Mouse (Mus musculus) cerebellum, adult 9-11 months (tissue): ENCODE data around the gene Ttc8.
A peak's percentile ranks its signal among the peaks of the same experiment; 100 is the strongest.
"Not testable (repeated sequence)": the region's sequence is repeated elsewhere in the genome, so short reads cannot be mapped to it uniquely, and the experiment has no call there.

Experiments
- DNase-seq: peaks from one replicate; pipeline ENCODE4 v3.0.0; 2022

Ttc8 gene

DNA sequence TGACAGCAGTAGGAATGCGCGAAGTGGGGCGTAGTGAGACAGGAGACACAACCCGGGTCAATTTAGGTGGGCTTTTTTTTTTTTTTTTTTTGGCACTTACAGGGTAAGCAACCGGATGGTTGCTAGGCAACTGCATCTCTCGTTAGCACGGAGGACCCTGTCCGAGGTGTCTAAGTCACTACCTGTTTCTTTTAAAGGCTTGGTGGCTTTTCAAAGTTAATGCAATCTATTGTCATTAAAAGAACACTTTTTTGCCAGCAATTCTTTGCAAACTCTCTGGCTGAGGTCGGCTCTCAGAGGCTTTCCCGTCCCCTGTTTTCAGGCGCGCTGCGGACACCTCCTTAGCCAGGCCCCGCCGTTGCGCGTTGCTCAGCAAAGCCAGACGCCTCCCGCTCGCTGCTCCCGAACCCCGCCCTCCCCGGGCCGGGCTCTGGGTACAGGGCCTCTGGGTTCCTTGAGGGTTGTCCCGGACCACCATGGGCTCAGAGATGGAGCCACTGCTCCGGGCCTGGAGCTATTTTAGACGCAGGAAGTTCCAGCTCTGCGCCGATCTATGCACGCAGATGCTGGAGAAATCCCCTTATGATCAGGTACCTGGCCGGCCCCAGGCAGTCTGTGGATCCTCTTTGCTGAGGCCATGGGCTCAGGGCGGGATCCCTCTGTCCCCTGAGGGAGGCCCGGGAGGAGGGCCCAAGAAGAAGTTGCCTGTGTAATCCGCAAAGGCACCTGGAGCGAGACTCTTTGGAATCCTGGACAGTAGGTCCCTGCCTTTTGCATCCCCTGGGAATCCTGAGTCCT lies at the start of gene Ttc8:
Ttc8 (plus strand) TSS at position 381 of the 798 bp plus-strand sequence.
- peak; percentile 92 for DNase-seq

DNA sequence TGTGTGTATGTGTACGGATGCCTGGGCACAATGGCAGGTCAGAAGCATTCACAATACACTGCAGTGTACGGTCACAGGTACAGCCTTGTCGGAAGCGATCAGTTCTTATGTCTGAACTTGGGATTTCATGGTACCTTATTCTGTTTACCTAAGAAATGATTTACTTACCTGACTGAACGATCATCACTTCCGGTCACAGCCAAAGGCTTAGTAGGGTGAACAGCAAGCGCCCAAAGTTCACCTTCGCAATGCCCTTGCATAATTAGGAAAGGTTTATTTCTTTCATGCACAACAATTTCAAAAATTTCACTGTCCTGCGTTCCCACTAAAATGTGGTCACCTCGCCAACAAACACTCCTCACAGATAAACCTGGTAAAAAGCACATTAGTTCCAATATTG lies 47.5 kb upstream of the Ttc8 start:
- DNase-seq, result no peak

DNA sequence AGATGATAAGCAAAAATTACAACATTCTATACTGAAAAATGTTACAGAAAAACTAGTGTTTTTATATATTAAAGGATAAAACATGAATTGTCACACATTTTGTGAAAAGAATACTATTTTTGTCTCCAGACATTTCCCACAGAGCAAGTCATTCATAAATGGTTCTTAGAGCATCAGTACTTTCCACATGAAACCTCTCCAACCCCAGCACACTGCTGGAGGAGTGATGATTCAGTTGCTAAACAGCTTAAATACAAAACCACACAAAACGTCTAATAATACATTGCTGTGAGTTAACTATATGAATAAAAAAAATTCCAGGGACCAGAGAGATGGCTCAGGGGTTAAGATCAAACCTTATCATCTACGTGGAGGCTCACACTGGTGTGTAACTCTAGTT lies 45.2 kb upstream of the Ttc8 start:
- no peak for DNase-seq

GRCm38 (mm10) chr12:98878693-98879092 lies 41.7 kb upstream of the Ttc8 start:
- DNase-seq, result no peak

GRCm38 (mm10) chr12:98881796-98882195 lies 38.6 kb upstream of the Ttc8 start:
- DNase-seq, result no peak

DNA sequence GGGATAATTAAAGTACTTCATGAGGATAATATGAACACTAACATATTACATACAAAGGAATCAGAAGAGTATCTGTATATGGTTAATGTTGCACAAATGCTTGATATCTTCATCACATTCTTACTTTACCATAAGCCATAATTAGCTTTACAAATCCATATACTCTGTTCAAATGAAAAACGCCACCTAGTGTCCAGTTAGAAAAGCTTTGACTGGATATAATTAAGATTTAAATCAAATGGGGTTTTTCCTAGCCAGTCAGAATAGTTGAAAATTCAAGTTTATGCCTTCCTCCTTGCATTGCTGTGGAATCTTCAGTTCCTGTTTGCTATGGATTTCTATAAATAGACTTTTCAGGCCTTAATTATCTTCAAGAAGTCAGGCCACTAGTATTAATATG lies 35.9 kb upstream of the Ttc8 start:
- DNase-seq, result no peak

DNA sequence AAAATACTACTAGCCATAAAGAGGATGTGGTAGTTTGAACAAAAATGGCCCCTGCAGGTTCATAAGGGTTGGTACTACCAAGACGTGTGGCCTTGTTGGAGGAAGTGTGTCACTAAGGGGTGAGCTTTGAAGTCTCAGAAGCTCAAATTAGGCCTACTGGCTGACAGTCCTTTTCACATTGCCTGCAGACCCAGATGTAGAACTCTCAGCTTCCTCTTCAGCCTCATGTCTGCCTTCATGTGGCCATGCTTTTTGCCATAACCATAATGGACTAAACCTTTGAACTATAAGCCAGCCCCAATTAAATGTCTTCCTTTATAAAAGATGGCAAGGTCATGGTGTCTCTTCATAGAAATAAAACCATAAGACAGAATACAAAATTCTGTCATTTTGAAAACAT lies 23.6 kb upstream of the Ttc8 start:
- no peak for DNase-seq

- no peak for DNase-seq
These were observed 20.7 kb upstream of the Ttc8 start for GRCm38 (mm10) chr12:98899676-98900075.

GRCm38 (mm10) chr12:98900341-98900880 lies 20.0 kb upstream of the Ttc8 start:
- no peak for DNase-seq

DNA sequence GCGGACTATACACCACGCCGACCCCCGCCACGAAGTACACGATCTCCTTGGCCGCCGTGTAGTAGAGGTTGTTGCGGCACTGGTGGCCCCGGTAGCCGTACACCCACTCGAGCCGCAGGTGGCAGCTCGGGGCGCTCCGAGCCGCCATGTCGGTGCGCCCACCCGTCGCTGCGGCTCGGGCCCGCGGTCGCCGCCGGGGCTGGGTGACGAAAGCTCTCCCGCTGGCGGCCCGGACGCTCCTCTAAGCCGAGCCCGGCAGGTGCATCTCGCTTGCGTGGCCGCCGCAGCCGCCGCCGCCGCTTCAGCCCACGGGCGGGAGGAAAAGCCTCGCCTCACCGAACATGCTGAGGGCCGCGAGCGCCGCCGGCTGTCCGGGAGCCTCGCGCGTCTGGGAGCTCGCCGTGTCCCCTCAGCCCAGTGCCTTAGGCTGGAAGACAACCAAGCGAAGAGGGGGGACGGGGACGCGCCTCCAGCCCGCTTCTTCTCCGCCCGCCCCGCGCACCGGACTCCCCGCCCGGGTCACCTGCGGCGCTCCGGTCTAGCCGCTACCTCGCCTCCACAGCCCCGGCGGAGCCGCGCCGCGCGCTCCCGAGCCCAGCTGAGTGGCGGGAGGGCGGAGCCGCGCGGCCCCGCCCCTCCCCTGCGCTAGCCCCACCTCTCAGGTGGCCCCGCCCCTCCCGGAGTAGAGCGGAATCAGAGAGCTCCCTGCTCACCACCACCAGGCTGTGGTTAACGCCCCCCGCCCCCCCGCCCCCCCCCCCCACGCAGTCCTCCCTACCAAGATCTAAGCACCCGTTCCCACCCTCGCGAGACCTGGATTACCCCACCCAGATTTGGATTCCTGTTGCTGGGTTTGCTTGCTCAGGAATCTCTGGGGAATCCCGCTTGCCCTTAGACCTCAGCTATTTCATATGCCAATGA lies 19.2 kb upstream of the Ttc8 start, which contains the start of gene Eml5:
Eml5 (minus strand) TSS at position 604 of the 921 bp plus-strand sequence.
- DNase-seq, result peak; percentile 87

DNA sequence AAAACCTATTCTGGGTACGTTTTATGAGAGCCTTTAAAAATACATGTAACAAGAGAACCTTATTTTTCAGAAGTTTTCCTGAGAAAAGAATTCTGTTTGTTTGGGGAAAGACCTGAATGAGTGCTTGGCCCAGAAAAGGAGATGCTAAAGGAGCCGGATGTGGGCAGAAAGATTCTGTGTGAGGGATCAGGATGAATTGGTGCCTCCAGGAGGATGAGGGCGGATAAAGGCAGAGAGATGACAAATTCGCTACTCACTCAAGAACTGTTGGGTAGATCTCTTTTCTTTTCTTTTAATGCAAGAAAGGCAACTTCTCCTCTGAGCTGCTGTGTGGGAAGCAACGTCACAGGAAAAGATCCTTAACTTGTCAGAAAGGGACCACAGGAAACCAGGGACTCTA lies 14.9 kb upstream of the Ttc8 start:
- no peak for DNase-seq

DNA sequence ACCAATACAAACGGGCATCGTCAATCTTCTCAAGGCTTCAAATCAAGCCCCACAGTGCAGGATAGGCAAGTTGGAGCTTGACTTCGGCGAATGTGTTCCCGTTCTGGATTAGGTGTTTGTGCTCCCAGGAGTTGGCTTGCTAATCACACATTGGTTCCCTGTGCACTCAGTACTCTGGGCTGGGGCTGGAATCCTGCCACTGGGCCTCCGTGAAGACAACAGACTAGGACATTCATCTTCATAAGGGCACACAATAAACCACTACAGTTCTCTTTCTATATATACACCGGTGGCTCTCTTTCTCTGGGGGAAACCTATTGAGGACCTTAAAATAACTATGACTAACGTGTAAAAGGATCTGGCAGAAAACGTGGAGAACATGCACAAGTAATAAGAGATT lies 10.3 kb upstream of the Ttc8 start:
- DNase-seq, result no peak

DNA sequence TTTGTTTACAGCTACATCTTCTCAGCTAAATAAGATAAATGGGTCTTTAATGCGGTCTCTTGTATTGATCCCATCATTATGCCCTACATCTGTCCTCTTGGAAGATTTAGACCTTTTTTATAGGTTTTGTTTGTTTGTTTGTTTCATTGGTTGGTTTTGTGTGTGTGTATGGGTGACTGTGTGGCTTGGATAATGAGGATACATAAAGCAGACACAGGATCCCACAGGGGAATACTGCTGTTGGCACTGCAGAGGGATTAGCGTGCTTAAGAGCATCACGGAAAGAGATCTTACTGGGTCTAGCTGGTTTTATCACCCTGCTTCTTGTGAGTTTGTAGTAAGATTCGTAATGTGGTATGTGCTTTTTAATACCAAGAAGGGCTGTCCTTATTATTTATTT lies 10.8 kb downstream of the Ttc8 start:
- no peak for DNase-seq

DNA sequence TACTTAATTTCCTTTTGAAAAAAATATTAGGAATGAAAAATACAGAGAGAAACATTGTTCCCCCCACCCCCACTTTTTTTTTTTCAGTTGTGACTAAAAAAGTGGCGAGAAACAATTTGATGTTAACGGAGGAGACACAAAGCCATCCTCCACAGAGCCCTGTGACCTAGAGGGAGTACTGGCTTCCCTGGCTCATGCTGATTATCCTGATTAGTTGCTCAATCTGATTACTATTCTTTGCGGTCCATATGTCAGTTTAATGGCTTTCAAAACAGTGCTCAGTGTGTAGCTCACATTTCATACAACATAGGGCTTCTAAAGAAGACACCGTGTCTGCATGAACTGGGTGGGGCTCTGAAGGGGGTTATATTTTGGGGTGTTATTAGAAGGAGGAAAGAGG lies 12.1 kb downstream of the Ttc8 start:
- no peak for DNase-seq

DNA sequence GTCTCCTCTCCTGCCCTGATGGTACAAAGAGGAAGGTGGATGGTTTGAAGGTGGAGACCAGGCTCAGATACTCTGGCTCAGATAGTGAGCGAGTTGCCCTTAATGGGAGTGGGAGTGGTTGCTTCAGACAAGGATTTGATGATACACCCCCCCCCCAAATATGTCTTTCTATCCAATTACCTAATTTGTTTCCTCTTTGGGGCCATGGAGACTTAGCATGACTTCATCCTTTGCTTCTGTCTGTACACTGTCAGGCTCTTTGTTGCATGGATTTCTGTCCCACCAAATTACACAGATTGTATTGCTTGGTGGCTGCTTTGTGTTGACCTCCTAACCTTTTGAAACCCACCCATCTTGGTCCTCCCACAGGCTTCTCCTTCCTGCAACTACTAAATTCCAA lies 12.5 kb downstream of the Ttc8 start:
- no peak for DNase-seq

- DNase-seq, result not testable (repeated sequence)
These were observed 30.9 kb downstream of the Ttc8 start for GRCm38 (mm10) chr12:98951295-98951694.

- no peak for DNase-seq
These were observed 36.6 kb downstream of the Ttc8 start for GRCm38 (mm10) chr12:98956951-98957350.

DNA sequence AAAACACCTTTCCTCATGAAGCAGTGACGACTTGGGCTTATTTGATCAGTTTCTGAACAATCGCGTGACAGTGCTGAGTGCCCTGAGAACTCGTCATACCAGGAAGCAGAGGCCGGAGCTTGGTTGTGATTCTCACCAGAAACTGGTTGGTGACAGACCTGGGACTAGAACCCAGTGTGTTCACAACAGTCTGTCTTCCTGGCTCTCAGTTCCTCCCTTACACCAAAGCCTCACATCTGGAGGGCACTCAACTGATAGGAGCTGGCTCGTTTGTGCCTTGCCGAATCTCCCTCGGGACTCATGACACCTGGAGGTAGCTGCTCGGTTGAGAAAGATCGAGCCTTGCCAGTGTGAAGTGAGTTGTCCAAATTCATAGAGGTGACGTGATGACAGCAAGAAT lies 37.1 kb downstream of the Ttc8 start:
- no peak for DNase-seq

DNA sequence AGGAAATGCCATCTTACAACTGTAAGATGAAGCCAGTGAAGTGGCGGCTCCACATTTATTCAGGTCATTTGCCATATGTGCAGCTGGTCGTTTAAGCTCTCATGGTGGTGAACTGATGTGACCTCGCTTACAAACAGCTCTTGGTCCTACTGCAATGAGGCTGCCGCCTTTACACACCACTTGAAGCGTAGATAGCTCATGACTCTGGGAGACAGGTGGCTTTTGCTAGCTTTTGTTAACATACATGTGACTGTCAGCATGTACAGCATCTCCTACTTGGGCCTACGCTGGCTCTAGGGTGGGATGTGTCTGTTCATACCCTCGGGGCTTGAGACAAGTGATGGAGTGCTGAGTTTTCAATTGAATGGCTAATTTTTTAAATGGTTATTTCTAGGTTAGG lies 40.6 kb downstream of the Ttc8 start:
- DNase-seq, result no peak

DNA sequence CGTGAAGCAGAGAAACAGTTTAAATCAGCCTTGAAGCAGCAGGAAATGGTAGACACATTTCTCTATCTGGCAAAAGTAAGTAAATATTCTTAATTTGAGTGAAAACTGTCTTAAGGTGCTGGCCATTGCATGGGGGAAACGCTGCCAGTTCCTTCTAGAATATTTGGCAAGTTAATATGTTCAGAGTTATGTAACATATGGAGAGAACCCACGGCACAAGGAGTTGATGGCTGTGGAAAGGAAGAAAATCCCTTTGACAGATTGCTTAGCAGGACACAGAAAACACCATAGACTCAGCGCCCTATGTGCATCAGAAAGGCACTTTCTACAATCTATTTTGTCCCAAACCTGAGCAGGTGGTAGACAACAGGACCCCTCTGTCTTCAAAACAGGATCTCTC lies 41.0 kb downstream of the Ttc8 start:
- peak; percentile 47 for DNase-seq

DNA sequence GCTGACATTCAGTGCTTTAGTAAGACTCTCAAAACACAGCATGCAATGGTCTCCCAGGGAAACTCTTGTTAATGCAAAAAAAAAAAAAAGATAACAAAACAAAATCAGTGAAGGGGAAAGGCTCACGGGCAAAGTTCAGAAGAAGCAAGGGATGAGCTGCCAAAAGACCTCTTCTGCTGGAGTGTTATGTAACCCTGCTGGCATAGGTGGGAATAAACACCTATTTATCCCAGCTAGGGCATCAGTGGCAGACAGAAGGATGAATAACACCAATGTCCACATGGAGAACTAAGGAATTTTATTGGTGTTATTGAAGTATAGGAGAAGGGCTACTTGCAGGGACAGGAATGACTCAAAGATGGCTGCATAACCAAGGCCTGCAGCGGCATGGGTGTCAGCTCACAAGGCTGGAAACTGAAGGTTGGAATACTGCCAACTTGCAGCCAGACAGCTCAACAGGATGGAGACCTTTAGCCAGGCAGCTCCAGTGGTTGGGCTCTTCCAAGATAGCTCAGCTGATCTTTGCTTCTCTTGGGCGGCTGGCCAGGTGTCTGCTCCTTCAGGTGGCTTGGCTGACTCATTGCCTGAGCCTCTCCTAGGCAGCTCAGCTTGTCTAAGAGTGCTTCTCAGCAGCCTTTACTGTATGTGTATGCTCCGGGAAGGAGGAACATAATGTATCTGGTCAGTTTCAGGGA lies 45.2 kb downstream of the Ttc8 start:
- no peak for DNase-seq

DNA sequence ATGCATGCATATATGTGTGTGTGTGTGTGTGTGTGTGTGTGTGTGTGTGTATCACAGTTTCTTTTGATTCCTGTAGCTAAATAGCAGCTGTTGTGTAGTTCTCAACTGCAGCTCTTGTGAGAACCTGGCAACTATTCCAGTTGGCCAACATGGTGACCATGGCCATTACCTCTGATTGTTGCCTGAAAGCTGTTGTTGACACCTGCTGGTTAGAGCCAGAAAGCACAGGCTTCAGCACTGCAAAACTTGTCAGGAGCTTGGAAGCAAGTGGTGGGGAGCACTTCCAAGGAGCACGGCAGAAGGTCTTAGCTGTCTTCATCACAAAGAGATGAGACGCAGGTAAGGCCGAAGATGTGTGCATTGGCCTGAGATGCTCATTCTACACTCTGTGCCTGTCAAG lies 51.9 kb downstream of the Ttc8 start:
- no peak for DNase-seq

DNA sequence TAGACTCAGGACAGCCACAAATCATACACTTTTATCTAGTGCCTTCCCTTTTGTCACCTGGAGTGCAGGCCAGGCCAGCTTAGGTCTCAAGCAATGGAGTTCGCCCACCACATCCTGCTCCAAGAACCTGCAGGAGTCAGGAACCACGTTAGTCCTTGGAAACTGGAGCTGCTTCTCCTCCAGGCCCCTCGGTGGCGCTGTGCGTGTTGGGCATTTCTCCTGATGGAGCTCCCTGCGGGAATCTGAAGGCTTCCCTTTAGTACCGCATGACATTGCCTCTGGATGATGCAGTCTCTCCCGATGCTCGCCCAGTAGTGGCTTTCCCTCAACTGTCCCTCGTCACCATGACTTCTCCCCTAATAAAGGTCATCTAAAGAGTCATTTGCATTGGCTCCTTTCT lies 53.1 kb downstream of the Ttc8 start:
- DNase-seq, result no peak
